Mouse (Mus musculus) stomach, postnatal 0 days (tissue): ENCODE measurements around the gene Sema6d. TPM values are rescaled to one million over a fixed set of nuclear protein-coding genes. Genes with fewer than 3 reads are reported as not detected.

Source experiments
- ATAC-seq: fragments of 200-750 bp; cut with Nextera tagmentation; 2 replicates; pipeline ENCODE4 v1.8.0; 2017; ENCODE audit not compliant: low FRiP score, low TSS enrichment
- DNase-seq: peaks from one replicate; pipeline ENCODE4 v3.0.0-alpha.2; 2016; ENCODE audit warnings: low spot score
- H3K27ac ChIP-seq: fragments of 300-500 bp; sonication (generic); replicated peaks from 2 replicates; pipeline ENCODE4 v1.5.1; 2014; ENCODE audit warnings: mild to moderate bottlenecking, control low read depth
- H3K27me3 ChIP-seq: fragments of 300-500 bp; sonication (generic); 2 replicates; pipeline ENCODE4 v1.6.1; 2014; ENCODE audit warnings: low read length; ENCODE audit not compliant: control insufficient read depth, insufficient read depth
- H3K36me3 ChIP-seq: fragments of 300-500 bp; sonication (generic); 2 replicates; pipeline ENCODE4 v1.6.1; 2014; ENCODE audit warnings: low read length, mixed read lengths; ENCODE audit not compliant: control insufficient read depth, insufficient read depth
- H3K4me1 ChIP-seq: fragments of 300-500 bp; sonication (generic); replicated peaks from 2 replicates; pipeline ENCODE4 v1.6.1; 2014; ENCODE audit warnings: antibody characterized with exemption; ENCODE audit not compliant: control insufficient read depth, insufficient read depth
- H3K4me2 ChIP-seq: fragments of 300-500 bp; sonication (generic); replicated peaks from 2 replicates; pipeline ENCODE4 v1.6.1; 2014; ENCODE audit warnings: low read depth, mild to moderate bottlenecking, control low read depth, moderate library complexity
- H3K4me3 ChIP-seq: fragments of 300-500 bp; sonication (generic); 2 replicates; pipeline ENCODE4 v1.5.1; 2014; ENCODE audit warnings: low read depth, low read length, control low read depth
- H3K9ac ChIP-seq: fragments of 300-500 bp; sonication (generic); 2 replicates; pipeline ENCODE4 v1.6.1; 2014; ENCODE audit warnings: mild to moderate bottlenecking, low read length, control low read depth, mixed read lengths
- H3K9me3 ChIP-seq: fragments of 300-500 bp; sonication (generic); 2 replicates; pipeline ENCODE4 v1.6.1; 2016; ENCODE audit warnings: low read length; ENCODE audit not compliant: control insufficient read depth
- CTCF ChIP-seq: IDR thresholded peaks from 2 replicates; pipeline ENCODE4 v1.5.1; 2016; ENCODE audit warnings: antibody characterized with exemption, low read depth, mild to moderate bottlenecking, moderate library complexity
- EP300 ChIP-seq: optimal IDR thresholded peaks from 2 replicates; pipeline ENCODE3; 2016; ENCODE audit warnings: antibody characterized with exemption
- WGBS: fragments of 180-500 bp; shearing (Covaris S2); extraction: QIAGEN DNeasy Blood & Tissue Kit; methylation state at CpG from one replicate; pipeline ENCODE4 v1.1.7; 2014; 5-methylcytosine and 5-hydroxymethylcytosine counted together
- polyA plus RNA-seq: library from polyadenylated mRNA; unstranded; fragments of >200 nt; fragmentation: Nextera tagmentation; extraction: Ambion mirVana; gene quantifications from 2 replicates; pipeline ENCODE4 v1.2.1, GENCODE M21; 2015

Gene Sema6d
- polyA plus RNA-seq, 1 experiment from 2014 or later, result 2.1 TPM

DNA sequence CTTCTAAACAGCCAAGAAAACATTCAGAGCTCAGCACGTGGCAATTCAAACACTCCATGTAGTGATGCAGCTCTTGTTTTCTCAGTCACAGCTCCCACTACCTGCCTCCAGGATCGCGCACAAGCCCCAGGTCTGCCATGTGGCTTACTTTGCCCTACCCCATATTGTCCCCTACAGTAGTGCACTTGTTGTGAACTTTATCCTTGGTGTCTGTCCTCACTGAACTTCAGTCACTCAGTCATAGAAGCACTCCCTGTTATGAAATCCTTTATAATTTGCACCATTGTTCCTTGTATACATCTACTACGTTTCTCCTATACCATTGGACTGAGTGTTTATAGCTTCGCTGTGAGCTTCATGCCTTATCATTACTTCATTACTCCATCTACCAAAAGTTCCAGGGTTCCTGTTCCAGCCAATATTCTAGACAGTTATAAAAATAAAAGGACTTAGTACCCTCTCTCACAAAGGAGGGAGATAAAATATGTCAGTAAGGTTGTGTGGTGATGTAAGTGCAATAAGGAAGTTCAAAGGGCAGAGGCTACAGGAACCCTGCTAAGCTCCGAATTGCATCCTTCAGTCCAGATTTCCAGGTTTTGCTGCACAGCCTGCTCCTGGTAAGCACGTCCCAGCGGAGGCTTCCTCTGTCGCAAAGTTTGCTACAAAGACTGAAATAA, 512.1 kb downstream of the Sema6d start:
- Histone ChIP-seq H3K27me3 (no peaks in the 10 kb centered on the region), H3K36me3 (no peaks in the 10 kb centered on the region), H3K4me3 (no peak overlapping the region), H3K9ac (no peak overlapping the region), H3K4me1 (no peaks in the 10 kb centered on the region), H3K9me3 (no peaks in the 10 kb centered on the region), H3K4me2 (no peak overlapping the region), H3K27ac (no peak overlapping the region)
- ATAC-seq (no peak), DNase-seq (no peak)
- no peak for TF ChIP-seq EP300
- TF ChIP-seq CTCF, result no peak
- 76% methylated on average over 9 of the region's 9 CpGs for WGBS

DNA sequence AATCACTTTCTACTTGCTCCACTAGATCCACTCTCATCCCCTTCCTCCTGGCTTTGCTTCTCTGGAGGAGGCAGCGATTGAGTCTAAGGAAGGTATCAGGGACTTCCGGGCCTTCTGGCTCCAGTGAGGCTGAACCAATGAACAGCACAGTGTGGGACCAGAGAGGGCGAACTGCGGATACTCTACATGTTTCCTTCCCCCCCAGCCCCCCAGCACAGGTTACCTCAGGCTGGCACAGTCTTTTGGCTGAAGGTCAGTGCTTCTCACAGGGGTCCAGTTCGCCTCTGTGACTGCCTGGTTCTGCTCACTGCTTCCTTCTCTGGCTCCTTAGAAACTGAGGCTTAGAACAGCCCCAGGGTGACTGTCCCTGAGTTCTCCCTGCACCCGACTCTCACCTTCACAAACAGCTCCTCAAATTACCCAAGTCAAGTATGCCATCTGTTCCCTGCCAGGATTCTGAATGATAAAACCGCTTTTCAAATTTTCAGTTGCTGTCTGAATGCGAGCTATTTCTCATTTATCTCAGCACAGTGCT, 512.7 kb downstream of the Sema6d start:
- DNase-seq (no peak), ATAC-seq (no peak)
- no peak overlapping the region for H3K27ac ChIP-seq
- H3K9ac ChIP-seq, result no peak overlapping the region
- H3K4me3 ChIP-seq, result no peak overlapping the region
- H3K27me3 ChIP-seq, result no peaks in the 10 kb centered on the region
- no peak for TF ChIP-seq EP300
- H3K9me3 ChIP-seq, result no peaks in the 10 kb centered on the region
- no peaks in the 10 kb centered on the region for H3K4me1 ChIP-seq
- WGBS, result 73% methylated on average over 8 of the region's 8 CpGs
- no peaks in the 10 kb centered on the region for H3K36me3 ChIP-seq
- H3K4me2 ChIP-seq, result no peak overlapping the region

DNA sequence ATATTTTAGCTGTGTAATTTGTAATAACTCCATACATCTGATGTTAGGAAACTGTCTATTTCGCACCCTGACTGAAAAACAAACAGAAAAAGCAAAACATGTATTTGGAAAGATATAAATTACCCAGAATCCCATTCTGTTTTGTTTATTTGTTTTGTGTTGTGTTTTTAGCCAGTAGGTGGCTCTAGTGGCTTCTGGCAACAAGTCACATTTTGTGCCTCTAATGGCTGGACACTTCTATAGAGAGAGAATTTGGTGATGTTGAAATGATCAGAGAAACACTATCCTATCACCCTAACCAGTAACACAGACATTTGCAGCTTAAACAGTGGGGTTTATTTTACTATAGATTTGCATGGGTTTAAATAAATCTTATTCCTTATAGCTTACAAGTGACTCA, 515.6 kb downstream of the Sema6d start:
- no peaks in the 10 kb centered on the region for H3K9me3 ChIP-seq
- H3K27me3 ChIP-seq, result no peaks in the 10 kb centered on the region
- no peak overlapping the region for H3K27ac ChIP-seq
- H3K4me2 ChIP-seq, result no peak overlapping the region
- TF ChIP-seq CTCF, result peak; percentile 51
- no peak for TF ChIP-seq EP300
- no peaks in the 10 kb centered on the region for H3K36me3 ChIP-seq
- 83% methylated on average over 1 of the region's 1 CpGs for WGBS
- no peak overlapping the region for H3K9ac ChIP-seq
- DNase-seq (no peak), ATAC-seq (no peak)
- no peaks in the 10 kb centered on the region for H3K4me1 ChIP-seq
- H3K4me3 ChIP-seq, result no peak overlapping the region

DNA sequence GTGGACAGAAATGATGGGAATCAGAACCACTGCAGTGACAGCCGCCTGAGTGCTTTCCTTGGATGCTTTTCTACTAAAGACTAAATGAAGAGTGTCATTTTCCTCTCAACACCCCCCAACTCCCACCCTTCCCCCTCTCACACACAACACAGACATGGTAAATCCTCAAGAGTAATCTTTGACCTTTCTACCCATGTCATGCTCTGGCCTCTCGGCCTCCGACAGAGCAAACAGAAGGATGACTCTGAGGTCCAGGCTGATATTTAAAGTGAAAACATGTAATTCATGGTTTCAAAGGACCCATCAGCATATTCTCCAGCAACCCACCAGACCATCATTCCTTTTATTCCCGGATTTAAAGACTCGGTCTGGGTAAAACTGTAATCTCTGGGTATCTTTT, 518.2 kb downstream of the Sema6d start:
- WGBS, result 71% methylated on average over 5 of the region's 5 CpGs
- H3K9me3 ChIP-seq, result no peaks in the 10 kb centered on the region
- no peaks in the 10 kb centered on the region for H3K36me3 ChIP-seq
- no peaks in the 10 kb centered on the region for H3K4me1 ChIP-seq
- no peak overlapping the region for H3K4me3 ChIP-seq
- no peaks in the 10 kb centered on the region for H3K27me3 ChIP-seq
- H3K27ac ChIP-seq, result no peak overlapping the region
- no peak for ATAC-seq
- no peak overlapping the region for H3K4me2 ChIP-seq
- no peak overlapping the region for H3K9ac ChIP-seq
- TF ChIP-seq CTCF, result no peak
- no peak for TF ChIP-seq EP300
- no peak for DNase-seq

DNA sequence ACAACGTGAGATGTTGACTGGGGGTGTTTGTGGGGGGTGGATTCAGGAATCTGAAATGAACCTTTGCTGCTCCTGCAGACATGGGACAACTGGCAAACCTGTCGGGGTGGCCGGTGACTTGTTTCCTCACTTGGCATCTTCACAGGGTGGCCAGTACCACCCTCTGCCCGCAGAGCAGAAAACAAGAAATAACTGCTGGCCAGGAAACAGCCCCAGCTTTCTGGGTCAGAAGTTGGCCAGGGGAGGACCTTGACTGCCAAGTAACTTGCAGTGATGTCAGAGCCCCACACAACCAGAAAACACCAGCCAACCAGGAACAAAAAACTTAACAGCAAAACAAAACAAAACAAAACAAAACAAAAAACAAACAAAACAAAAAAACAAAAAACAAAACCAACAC, 518.8 kb downstream of the Sema6d start:
- Histone ChIP-seq H3K27ac (no peak overlapping the region), H3K4me1 (no peaks in the 10 kb centered on the region), H3K36me3 (no peaks in the 10 kb centered on the region), H3K27me3 (no peaks in the 10 kb centered on the region), H3K9me3 (no peaks in the 10 kb centered on the region), H3K4me3 (no peak overlapping the region), H3K9ac (no peak overlapping the region), H3K4me2 (no peak overlapping the region)
- no peak for TF ChIP-seq CTCF
- no peak for TF ChIP-seq EP300
- 74% methylated on average over 4 of the region's 4 CpGs for WGBS
- DNase-seq, result no peak
- no peak for ATAC-seq

DNA sequence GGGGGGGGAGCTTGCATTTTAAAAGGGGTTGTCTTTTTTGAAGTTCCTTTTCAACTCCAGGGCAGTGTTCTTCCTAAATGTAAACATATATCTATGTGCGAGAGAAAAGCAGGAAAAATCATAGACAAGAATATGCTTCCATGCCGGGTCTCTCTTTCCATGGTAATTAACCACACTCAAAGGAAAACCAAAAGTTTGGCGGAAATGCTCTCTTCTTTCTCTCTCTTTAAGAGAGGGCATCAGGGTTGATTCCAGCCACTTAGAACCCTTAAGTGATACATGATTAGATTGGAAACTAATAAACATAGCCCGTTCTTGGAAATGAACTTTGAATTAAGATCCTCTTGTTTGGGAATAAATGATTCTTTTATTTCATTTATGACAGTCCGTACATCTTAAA, 519.2 kb downstream of the Sema6d start:
- Histone ChIP-seq H3K36me3 (no peaks in the 10 kb centered on the region), H3K27me3 (no peaks in the 10 kb centered on the region), H3K27ac (no peak overlapping the region), H3K9me3 (no peaks in the 10 kb centered on the region), H3K9ac (no peak overlapping the region), H3K4me2 (peak overlapping the region; percentile 97; the same call in 1 of the 2 replicates), H3K4me1 (no peaks in the 10 kb centered on the region), H3K4me3 (no peak overlapping the region; the same call in 1 of the 2 replicates)
- TF ChIP-seq CTCF (no peak), EP300 (no peak)
- ATAC-seq (no peak), DNase-seq (no peak)
- 36% methylated on average over 5 of the region's 5 CpGs for WGBS
